Mouse (Mus musculus) lung, adult 2 months (tissue): ENCODE data around the gene Rae1. TPM values are rescaled to one million over a fixed set of nuclear protein-coding genes. Genes with fewer than 3 reads are reported as not detected.

Experiments used
- DNase-seq: peaks from one replicate; pipeline ENCODE4 v3.0.0; 2022
- H3K4me1 ChIP-seq: fragments of 200-500 bp; 2 replicates; pipeline ENCODE4 v1.6.1; 2011; ENCODE audit warnings: low read length; ENCODE audit not compliant: control insufficient read depth, insufficient read depth
- H3K4me3 ChIP-seq: fragments of 200-500 bp; replicated peaks from 2 replicates; pipeline ENCODE3; 2011; ENCODE audit warnings: low read depth, mild to moderate bottlenecking, control low read depth, low read length; ENCODE audit errors: extremely low read depth
- CTCF ChIP-seq: fragments of 200-500 bp; IDR thresholded peaks from 2 replicates; pipeline ENCODE4 v1.5.1; 2011; ENCODE audit warnings: mild to moderate bottlenecking, low read length, control low read depth; ENCODE audit not compliant: insufficient read depth
- POLR2A ChIP-seq: fragments of 200-500 bp; IDR thresholded peaks from 2 replicates; pipeline ENCODE4 v1.6.1; 2011; ENCODE audit warnings: low read depth, mild to moderate bottlenecking, control low read depth, low read length, borderline replicate concordance; ENCODE audit errors: extremely low read depth
- WGBS: fragments of 180-500 bp; shearing (Covaris S2); methylation state at CpG from one replicate; pipeline ENCODE4 v1.1.7; 2018; 5-methylcytosine and 5-hydroxymethylcytosine counted together
- polyA plus RNA-seq: library from polyadenylated mRNA; depleted of rRNA; stranded (reverse); fragments of >200 nt; gene quantifications from 2 replicates; pipeline ENCODE4 v1.2.3, GENCODE M21; 2012

Gene Rae1
- polyA plus RNA-seq, 1 experiment = 40.2 TPM

DNA sequence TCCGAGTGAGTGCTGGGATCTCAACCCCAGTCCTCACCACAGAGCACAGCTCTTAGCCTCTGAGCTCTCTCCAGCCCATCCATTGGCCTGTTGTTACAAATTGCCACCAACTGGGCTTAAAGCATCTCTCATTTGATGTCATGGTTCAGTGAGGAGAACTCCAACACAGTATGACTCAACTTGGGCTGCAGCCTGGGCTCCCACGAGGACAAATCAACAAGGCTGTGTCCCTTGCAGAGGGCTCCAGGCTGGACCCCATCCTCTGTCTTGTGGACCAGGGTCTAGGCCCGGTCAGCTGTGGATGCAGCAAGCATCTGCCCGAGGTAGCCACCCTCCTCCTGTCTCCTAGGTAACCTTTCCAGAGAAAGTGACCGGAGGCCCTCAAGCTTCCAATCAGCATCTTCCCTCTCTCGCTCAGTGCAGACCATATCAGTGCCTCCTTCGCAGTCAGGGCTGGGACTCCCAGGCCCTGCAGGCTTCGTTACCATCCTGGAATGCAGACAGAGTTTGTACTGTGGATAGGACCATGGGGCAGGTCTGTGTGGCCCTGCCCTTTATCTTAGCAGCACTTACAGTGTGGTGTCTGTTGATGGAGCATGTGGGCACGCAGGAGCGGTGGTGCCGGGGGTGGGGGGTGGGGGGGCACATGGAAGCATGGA is 42.7 kb downstream of the Rae1 start:
- DNase-seq = no peak
- TF ChIP-seq CTCF (no peak), POLR2A (no peak)
- Histone ChIP-seq H3K4me3 (no peak overlapping the region), H3K4me1 (peaks cover 6% of the 10 kb centered on the region; the same call in 1 of the 2 replicates)
- WGBS = 74% methylated on average over 11 of the region's 11 CpGs

DNA sequence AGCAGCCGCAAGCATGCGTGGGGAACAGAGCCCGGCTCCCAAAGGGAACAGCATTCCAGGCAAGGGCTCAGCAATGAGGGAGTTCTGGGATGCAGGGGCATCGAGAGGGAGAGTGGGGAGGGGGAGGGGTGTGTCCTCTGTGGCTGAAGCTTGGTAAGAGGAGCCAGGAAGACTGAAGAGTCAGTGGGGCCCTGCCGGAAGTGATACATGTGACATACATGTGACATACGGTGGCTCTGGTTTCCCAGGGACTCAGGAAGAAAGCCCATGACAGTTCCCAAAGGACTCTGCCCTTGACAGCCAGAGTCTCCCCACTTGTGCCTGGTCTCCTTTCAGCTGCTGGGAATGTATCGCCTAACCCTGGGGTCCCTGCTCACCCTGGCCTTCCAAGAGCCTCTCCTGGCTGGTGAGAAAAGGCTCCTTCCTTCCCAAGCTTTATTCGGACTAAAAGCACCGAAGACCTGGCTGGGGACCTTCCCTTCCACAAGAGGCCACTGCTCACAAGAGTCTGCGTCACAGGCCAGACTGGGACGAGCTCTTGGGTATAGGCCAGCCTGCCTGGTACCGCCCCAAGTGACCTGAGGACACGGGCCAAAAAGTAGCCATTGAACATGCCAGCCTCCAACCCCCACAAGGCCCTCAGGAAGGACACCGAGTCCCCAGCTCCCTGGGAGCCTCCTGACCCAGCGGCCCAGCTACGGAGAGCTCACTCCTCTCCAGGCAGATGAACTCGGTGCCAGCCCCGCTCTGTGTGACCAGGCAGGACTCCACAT is 44.5 kb downstream of the Rae1 start:
- TF ChIP-seq CTCF (no peak), POLR2A (no peak)
- no peak for DNase-seq
- H3K4me3 ChIP-seq = no peak overlapping the region
- peaks cover 6% of the 10 kb centered on the region; the same call in 1 of the 2 replicates for H3K4me1 ChIP-seq
- WGBS = 68% methylated on average over 18 of the region's 18 CpGs

DNA sequence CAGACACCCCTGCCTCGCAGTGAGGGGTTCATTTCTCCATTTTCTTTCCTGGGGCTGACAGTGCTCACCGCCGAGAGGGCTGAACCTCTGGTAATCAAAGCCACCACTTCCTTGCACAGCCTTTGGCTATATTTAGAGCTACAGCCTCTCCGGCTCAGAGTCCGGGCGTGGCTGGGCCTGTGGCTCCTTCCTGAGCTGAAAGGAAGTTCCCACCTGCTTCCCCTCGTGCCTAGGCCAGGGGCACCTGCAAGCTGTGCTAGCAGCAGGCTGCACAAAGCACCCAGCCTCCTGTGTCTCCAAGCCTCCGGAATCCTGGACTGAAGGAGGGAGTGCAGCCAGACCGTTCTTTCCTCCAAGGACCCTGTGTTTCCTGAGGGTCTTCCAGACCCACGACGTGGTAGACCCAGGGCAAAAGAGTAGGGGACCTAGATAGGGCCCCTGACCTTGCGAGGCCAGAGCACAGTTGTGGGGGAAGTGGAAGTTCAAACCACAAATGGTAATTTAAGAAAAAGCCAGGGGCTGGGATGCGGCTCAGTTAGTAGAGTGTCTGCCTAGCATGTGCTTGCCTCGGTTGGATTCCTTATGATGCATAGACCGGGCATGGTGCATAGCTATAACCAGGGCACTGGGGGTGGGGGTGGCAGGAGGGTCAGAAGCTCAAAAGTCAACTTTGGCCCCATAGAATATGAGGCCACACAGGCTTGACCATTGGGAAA is 46.8 kb downstream of the Rae1 start:
- DNase-seq = no peak

DNA sequence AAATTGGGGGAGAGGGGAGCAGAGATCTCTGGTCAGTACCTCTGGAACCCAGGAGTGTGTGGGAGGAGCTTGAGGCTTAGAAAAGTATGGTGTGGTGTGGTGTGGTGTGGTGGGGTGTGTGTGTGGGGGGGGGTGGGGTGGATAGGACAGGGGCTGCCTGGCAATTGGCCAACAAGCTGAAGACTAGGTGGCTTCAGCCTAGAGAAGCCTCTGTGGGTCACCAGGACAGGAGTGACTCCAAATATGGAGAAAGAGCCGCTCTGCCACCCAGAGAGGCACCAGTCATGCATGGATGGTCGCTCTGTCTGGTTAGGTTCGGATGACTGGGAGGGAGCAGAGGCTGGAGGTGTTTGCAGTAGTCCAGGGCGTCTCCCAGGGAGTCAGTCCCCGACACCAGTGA is 47.6 kb downstream of the Rae1 start:
- Histone ChIP-seq H3K4me1 (peaks cover 6% of the 10 kb centered on the region; the same call in 1 of the 2 replicates), H3K4me3 (no peak overlapping the region)
- DNase-seq = no peak
- 76% methylated on average over 5 of the region's 5 CpGs for WGBS
- TF ChIP-seq CTCF (no peak), POLR2A (no peak)

More for the DNA sequence above, 46.8 kb downstream of the Rae1 start:
- TF ChIP-seq POLR2A (peak; percentile 21; the same call in 1 of the 2 replicates), CTCF (no peak)
- WGBS = 49% methylated on average over 15 of the region's 15 CpGs
- Histone ChIP-seq H3K4me3 (no peak overlapping the region), H3K4me1 (peaks cover 6% of the 10 kb centered on the region; the same call in 1 of the 2 replicates)

DNA sequence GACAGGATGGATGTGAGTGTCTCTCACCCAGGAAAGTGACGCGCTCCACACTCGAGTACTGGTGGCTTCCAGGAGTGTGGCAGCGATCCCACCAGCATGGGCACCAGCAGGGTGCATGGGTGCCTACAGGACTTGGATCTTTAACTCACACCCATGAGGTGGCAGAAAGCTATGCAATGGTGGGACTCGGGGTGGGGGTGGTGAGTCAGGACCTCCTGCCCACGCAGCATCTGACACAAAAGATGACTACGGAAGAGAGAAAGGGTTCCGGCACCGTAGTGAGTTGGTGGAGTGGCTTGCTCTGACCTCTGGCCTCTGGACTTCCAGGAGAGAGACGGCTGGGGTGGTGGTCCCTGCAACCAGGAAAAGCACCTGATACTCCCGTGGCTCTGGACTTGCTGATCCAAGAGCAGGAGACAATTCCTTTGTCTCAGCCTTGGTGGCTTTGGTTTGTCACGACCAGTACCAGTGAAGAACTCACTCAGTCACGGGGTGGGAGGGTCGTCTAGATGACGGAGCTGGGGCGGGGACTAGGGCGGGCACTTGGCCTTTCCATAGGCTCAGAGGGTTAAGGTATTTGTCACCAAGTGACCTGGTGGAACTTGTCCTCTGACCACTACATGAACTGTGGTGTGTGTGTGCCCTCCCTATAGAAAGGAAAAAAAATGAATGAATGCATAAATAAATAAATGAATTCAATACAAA is 48.3 kb downstream of the Rae1 start:
- 60% methylated on average over 17 of the region's 17 CpGs for WGBS
- no peak for DNase-seq
- TF ChIP-seq POLR2A (no peak), CTCF (no peak)
- no peak overlapping the region for H3K4me3 ChIP-seq
- H3K4me1 ChIP-seq = peaks cover 6% of the 10 kb centered on the region; the same call in 1 of the 2 replicates

GRCm38 (mm10) chr2:173049231-173049630 is 49.3 kb downstream of the Rae1 start:
- TF ChIP-seq CTCF = no peak
- no peak for TF ChIP-seq POLR2A
- WGBS = 76% methylated on average over 3 of the region's 3 CpGs
- Histone ChIP-seq H3K4me1 (peaks cover 6% of the 10 kb centered on the region; the same call in 1 of the 2 replicates), H3K4me3 (no peak overlapping the region)
- no peak for DNase-seq

DNA sequence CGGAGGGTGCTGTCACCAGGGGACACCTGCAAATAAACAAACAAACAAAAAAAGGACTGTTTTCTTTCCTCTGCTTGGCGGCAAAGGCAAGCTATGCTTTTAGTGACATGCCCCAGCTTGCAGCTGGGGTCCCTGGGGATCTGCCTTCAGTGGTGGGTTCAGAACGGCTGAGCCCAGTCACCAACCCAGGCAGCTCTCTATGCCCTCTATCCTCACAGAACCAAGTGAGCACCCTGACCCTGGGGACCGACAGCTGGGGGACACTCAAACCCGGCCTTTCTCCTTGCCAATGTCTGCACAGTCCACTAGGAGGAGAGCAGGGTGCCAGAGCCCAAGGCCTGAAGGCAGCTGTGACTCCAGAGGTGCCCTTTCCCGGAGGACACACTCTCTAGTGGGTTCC is 49.9 kb downstream of the Rae1 start:
- no peak for DNase-seq
- H3K4me3 ChIP-seq = no peak overlapping the region
- peaks cover 6% of the 10 kb centered on the region; the same call in 1 of the 2 replicates for H3K4me1 ChIP-seq
- TF ChIP-seq POLR2A = no peak
- TF ChIP-seq CTCF = no peak
- 61% methylated on average over 6 of the region's 6 CpGs for WGBS

- 60% methylated on average over 8 of the region's 8 CpGs for WGBS
- DNase-seq = no peak
- Histone ChIP-seq H3K4me3 (no peak overlapping the region), H3K4me1 (peaks cover 6% of the 10 kb centered on the region; the same call in 1 of the 2 replicates)
- TF ChIP-seq POLR2A (no peak), CTCF (no peak)
These were observed 50.9 kb downstream of the Rae1 start for GRCm38 (mm10) chr2:173050604-173051382.

DNA sequence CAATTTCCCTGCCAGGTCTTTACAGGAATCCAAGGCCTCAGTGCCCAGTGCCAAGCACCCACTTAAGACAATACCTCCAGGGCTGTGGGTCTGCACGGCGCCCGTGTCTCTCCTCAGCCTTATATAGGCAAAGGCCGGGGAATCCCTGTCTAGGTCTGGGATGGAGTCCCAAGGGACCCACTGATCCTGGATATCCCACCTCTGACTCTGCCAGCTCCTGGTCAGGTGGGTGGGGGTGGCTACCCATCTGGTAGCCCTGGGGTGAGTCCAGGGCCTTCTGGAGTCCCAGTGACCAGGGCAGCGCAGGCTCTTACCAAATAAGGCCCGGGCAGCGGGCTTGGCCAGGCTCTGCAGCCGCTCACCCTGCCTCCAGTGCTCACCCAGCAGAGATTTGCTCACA is 53.0 kb downstream of the Rae1 start:
- no peak for DNase-seq

More for the DNA sequence above, 53.0 kb downstream of the Rae1 start:
- no peak for TF ChIP-seq POLR2A
- no peak for TF ChIP-seq CTCF
- WGBS = 93% methylated on average over 8 of the region's 8 CpGs
- H3K4me1 ChIP-seq = no peaks in the 10 kb centered on the region
- H3K4me3 ChIP-seq = no peak overlapping the region
